25 mouse cellular contexts compared by ENCODE assay signal in the genomic region with DNA sequence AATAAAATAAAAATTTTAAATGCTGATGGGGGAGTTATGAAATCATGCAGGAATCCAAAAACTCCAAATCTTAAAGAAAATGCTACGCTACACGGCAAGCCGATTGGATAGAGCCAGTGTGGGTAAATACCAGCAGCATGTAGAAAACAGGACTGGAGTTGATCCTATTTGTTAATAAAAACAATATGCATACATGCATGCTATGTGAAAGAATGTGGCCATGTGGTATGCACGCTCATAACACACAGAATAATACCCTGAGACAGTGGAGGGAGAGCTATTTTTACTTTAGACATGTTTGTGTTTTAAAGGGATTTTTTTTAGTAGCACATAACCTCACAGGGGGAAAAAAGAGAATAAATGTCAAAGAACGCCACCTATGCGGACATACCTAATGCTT. TPM values are rescaled to one million over a fixed set of nuclear protein-coding genes. Genes with fewer than 3 reads are reported as not detected.
"Had no signal": no experiment of that assay in that cellular context is flagged by ENCODE, and none has a peak within 500 bp of the region (broad histone marks: within the 10 kb centered on the region; RNA-seq: fewer than 3 reads in every experiment).

No protein-coding gene starts in this region.

- H3K27ac ChIP-seq: midbrain, embryonic 10.5 days; midbrain, embryonic 12.5 days; neural tube, embryonic 13.5 days; neural tube, embryonic 15.5 days had no signal

- DNase-seq: lung, adult 18-20 months; lung, embryonic 14.5 days; lung, postnatal 10 days; lung, postnatal 4 days; midbrain, embryonic 14.5 days; retina, postnatal 1 day; right cerebral cortex, adult 18-20 months; right cerebral cortex, postnatal 25 days; right cerebral cortex, postnatal 4 days; spleen, adult 18-20 months; thymus, adult 18-20 months; thymus, postnatal 36 days had no signal

- H3K27me3 ChIP-seq: midbrain, embryonic 12.5 days; neural tube, embryonic 13.5 days; neural tube, embryonic 15.5 days had no signal

- H3K9ac ChIP-seq: lung, embryonic 14.5 days; midbrain, embryonic 12.5 days; neural tube, embryonic 13.5 days; neural tube, embryonic 15.5 days had no signal

- H3K4me2 ChIP-seq: lung, embryonic 14.5 days; midbrain, embryonic 12.5 days; neural tube, embryonic 13.5 days; neural tube, embryonic 15.5 days had no signal

- H3K4me3 ChIP-seq: midbrain, embryonic 10.5 days; midbrain, embryonic 12.5 days; myocyte; neural tube, embryonic 13.5 days; neural tube, embryonic 15.5 days had no signal

- ATAC-seq: midbrain, embryonic 16.5 days had no signal

- H3K9me3 ChIP-seq: midbrain, embryonic 10.5 days; midbrain, embryonic 12.5 days; neural tube, embryonic 13.5 days; neural tube, embryonic 15.5 days had no signal

RNA-seq across cellular contexts. Expression of a gene that starts 9.2 kb away (rescaled TPM):
- polyA plus RNA-seq: myocyte had no signal

RNA-seq across cellular contexts. Expression of a gene that starts 50.1 kb away (rescaled TPM):
- total RNA-seq: megakaryocyte, adult 5-6 weeks; megakaryocyte-erythroid progenitor cell, adult 5-6 weeks had no signal
- polyA plus RNA-seq: lung, embryonic 14.5 days; lung, embryonic 16.5 days; midbrain, embryonic 10.5 days; midbrain, embryonic 14.5 days; myocyte; small intestine, adult 2 months; stomach, embryonic 14.5 days; stomach, embryonic 16.5 days; urinary bladder, adult 2 months had no signal

RNA-seq across cellular contexts. Expression of a gene that starts 52.3 kb away (rescaled TPM):
- polyA plus RNA-seq: myocyte had no signal
